Mouse (Mus musculus) kidney, postnatal 4 days (tissue): ENCODE data around the gene Dlx1.

Experiments
- DNase-seq, 2 experiments: peaks; one replicate each; pipeline ENCODE4 v3.0.0; 2021; ENCODE audit warnings: mixed read lengths in 2 of 2

Dlx1 gene

DNA sequence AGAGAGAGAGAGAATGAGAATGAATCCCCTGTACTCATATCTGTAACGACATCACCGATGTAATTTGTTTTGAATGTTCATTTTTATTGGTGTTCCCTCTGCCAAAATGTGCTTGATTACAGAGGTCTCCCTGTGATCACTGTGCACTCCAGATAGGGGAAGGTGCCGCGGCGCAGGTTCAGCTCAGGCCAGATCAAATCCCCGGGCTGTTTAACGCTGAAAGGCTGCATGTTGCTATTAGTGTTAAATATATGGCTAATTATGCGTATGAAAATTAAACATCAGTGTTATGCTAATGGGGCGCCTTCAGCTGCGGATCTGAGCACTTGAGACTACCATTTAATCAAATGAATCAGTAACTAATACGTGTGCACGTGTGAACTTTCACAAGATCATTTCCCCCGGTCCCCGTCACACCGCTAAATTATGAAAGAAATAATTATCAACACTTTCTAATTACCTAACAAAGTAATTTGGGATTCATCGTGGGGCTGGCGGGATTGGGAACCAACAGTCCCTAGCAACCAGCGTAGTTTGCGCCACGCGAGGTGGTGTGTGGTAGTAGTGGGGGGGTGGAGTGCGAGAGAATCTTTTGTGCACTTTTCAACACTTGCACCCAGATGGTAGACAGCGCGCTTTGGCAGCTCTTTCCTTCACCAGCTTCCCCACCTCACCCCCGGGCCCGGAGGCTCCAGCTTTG lies at the start of gene Dlx1:
Gene Dlx1, plus strand, starts transcription at position 100 of the 700 bp plus-strand sequence.
- DNase-seq = peak in 1 of 2 experiments; percentile 28

GRCm38 (mm10) chr2:71479917-71480316 lies 48.0 kb upstream of the Dlx1 start:
- DNase-seq = no peak

- no peak for DNase-seq
Measured at GRCm38 (mm10) chr2:71481825-71482224, 46.1 kb upstream of the Dlx1 start.

DNA sequence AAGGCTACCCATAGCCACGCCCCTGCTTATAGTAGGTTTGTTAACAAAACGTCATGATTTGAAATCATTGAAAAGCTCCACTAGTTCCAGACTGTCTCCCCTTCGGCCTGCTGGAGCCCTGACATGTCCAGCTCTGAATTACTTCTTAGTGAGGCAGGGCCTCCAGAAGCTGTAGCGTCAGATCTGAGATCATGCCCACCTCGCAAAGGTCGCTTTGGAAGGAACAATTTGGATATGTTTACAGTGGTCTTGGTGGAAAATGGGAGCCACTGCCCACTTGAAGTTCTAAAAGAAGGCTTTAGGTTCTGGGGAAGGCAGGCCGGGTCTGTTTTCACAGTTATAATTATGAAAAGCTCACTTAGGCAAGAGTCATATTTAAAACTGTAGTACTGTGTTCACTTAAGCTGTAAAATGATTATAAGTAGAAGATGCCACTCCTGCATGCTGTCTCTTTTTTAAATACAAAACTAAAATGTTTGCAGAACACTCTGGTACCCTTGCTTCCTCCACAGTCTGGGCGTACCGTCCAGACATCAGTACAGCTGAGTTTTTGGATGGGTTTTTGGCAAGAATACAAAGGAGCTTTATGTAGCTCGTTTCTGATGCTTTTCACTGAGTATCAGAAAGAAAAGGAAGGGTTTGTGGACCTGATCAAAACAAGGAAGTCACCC lies 44.7 kb upstream of the Dlx1 start:
- no peak for DNase-seq

GRCm38 (mm10) chr2:71483717-71484066 lies 44.2 kb upstream of the Dlx1 start:
- no peak for DNase-seq

DNA sequence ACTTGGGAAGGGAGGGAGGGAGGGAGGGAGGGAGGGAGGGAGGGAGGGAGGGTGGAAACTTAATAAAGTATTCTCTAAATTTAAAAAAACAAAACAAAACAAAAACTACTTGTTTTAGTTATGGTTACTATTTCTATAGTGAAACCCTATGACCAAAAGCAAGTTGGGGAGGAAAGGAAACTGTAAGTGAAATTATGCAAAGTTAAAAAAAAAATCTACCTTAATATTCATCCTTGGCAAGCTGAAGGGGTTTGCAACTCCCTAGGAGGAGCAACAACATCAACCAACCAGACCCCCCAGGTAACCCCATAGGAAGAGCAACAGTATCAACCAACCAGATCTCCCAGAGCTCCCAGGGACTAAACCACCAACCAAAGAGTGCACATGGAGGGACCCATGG lies 36.6 kb upstream of the Dlx1 start:
- DNase-seq = no peak

DNA sequence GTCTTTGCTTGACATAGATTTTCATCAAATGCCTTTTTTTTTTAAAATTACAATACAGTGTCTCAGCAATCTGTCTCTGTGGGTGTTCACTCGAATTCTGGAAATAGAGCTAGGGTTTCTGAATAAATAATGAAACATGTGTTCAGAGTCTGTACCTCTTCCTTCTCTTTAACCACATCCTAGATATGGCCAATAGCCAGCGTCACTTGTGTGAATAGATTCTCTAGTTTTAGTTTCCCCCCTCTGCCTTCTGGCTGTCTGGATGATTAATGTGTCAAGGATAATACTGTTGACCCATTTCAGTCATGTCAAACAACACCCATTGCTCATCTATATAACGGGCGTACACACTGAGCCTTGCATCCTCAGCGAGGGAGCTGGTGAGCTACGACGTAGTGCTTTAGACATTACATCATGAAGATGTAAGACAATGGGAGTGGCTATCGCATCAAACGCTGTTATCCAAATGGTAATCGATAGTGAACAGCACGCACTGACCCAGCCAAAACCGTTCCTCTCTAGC lies 34.7 kb upstream of the Dlx1 start:
- DNase-seq = no peak

DNA sequence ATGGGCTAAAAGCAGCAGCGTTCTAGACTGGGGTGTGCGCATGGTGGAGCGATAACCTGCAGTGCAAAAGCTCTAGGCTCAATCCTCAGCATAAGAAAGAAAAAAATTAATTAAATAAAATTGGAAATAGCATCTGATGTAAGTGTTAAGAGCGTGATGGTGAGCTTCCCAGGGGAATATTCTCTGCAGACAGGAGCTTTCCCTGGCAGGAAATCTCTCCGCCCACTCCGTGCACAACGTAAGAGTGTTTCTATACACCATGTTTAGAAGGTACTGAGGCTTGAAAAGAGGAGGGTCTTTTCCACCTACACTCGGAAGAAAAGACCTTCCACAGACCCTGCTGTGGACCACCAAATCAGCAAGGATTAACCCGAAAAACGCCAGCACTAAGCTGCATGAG lies 33.4 kb upstream of the Dlx1 start:
- DNase-seq = no peak

DNA sequence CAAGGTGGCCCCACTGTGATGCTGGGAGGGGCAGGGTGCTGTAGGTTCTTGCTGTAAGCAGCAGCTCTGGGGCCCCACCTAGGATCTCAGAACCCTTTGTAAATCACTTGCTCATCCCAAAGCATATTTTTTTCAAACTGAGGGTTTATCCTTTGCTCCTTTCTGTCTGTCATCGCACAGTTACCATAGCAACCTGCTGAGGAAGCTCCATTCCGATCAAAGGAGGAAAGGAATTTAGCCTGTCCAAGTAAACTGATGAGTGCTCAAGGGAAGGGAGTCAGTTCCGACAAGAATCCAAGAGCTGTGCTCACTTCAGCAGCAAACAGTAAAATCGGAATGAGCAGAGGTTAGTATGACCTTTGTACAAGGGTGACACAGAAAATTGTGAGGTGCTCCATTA lies 32.9 kb upstream of the Dlx1 start:
- no peak for DNase-seq

DNA sequence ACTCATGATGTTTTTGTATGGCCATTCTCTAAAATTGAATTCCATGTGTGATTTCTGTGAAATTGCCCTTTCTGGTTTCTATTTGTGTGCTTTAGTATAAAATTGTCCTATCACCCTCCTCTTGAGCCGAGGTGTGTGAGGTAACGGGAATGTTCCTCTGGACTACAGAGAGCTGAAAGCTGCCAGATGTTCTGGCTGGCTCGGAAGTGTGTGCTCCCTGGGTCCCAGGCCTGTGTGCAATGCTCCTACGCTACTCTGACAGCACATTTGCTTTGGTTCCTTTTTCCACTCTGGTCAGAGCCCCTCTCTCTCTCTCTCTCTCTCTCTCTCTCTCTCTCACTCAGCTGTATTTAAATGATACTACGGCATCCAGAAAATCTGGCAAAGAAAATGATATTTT lies 30.7 kb upstream of the Dlx1 start:
- DNase-seq = no peak

GRCm38 (mm10) chr2:71499276-71500230 lies 28.4 kb upstream of the Dlx1 start:
- DNase-seq = no peak

DNA sequence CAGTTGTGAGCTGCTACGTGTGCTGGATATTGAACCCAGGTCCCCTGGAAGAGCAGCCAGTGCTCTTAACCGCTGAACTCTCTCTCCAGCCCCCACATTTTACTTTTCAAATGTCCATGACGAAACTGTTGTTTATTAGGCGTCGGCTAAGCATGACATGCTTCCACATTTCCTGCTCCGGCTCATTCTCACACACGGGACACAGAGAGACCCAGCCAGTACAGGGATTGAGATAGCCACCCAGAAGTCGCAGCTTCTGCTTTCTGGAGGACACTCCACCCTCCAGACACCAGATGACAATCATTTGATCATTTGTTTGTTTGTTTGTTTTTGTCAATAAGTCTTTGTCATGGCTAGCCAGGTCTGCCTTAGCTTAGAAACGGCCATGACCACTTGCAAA lies 23.1 kb upstream of the Dlx1 start:
- no peak for DNase-seq

DNA sequence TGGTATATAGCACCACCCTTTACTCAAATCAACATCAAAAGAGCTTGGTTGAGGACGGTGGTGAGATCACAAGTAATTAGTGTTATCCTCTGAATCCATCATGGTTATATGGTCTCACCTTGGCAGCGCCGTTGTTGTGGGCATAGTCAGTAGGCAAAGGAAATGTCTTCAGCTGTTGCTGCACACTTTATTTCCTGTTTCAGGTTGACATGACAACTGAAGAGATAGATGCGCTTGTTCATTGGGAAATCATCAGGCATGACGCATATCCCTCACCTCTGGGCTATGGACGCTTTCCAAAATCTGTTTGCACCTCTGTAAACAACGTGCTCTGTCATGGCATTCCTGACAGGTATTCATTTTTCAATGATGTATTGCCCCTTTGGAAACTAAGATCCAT lies 16.7 kb upstream of the Dlx1 start:
- DNase-seq = no peak

DNA sequence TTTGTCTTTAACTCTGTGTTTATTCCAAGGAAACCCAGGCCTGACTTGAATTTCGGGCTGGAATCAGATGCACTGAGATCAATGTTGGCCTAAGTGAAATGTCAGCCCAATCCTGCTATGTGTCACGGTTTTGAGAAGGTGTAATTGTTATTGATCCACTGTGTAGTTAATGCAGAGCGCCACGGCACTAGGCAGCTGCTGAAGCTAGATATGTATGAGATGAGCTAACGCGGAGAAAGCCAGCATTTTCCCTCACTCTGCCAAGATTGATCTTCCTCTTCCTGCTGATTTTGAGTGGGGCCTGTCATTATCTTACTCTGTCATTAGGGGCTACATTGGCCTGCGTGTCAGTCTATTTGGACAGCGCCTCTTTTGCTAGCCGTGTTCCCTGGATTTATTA lies 15.6 kb upstream of the Dlx1 start:
- DNase-seq = no peak

GRCm38 (mm10) chr2:71516995-71517394 lies 10.9 kb upstream of the Dlx1 start:
- no peak for DNase-seq

DNA sequence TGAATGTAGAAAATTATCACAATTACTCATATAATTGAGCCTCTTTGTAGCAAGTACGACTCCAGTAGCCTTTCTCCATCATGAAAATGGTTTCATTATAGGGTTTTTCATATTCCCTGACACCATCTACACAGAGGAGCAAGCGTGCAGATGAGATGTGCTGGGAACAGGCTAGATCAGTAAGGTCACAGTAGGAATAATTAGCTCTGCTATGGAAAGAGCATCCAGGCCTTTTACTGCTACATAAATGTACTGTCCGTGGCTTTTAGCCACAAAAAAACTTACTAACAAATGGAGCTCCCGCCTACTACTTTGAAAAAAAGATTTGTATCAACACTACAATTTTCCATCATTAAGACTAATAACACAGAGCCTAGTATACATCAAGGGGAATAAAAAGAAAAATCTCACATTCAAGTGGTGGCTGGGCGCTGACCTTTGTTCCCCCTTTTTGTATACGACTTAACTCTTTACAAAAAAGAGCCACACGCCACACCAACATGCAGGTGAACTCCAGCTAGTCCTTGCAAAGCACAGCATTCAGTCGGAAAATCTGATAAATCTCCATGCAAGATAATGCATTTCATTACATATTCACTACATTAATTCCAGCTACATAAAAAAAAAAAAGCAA lies 10.3 kb upstream of the Dlx1 start:
- DNase-seq = no peak

GRCm38 (mm10) chr2:71522871-71523270 lies 5.0 kb upstream of the Dlx1 start:
- no peak for DNase-seq

GRCm38 (mm10) chr2:71523431-71523830 lies 4.5 kb upstream of the Dlx1 start:
- DNase-seq = no peak

DNA sequence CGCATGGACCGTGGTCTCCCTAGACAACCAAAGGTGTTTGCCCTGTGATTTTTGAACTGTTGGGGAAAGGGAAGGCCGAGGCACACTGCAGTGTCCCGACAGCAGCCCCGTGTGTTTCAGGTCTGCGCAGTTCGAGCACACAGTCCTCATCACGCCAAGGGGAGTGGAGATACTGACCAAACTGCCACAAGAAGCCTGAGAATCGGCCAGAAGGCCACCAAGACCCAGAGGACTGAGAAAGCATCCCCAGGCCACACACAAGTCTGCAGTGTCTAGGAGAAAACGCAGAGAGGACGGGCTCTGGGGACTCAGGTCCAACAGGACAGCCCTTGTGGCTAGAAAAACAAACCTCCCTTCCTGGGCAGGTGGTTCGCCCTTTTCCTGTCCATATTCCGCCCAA lies 3.1 kb upstream of the Dlx1 start:
- DNase-seq = peak in 1 of 2 experiments; percentile 7

DNA sequence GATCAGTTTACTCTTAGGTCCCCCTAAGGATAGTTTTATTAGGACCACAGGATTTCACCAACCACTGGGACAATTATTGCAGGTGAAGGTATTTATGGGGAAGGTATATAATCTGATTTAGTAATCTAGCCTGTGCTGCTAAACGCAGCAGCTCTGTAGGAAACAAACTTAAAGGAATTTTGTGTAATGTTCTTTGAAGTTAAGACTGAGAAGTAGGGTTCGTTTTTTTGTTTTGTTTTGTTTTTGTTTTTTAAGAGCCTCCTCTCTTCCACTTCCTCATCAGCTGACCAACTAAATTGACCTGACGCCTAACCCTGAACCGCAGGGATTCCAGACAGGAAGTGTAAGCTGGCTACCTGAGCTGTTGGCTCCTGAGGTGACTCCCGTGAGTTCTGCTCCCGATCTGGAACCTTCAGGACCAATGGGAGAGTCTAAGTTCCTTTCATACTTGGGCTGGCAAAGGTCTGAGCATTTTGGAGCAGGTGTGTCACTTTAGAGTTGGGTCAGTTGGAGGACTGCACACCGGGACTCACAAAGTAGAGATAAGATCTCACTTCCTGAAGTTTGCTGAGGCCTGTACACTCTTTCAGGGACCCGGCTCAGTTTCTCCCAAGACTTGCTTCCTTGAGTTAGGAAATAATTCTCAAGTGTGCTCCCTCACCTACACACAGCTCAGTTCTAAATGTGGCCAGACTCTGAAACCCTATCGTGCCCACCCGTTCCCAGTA lies 1.2 kb upstream of the Dlx1 start:
- no peak for DNase-seq

GRCm38 (mm10) chr2:71527323-71528013 lies 445 bp upstream of the Dlx1 start:
- peak in 1 of 2 experiments; percentile 35 for DNase-seq
